Mouse (Mus musculus) limb, embryonic 14.5 days (tissue): Measurements from ENCODE around the gene Kcnh1. TPM values are rescaled to one million over a fixed set of nuclear protein-coding genes. Genes with fewer than 3 reads are reported as not detected.

Source experiments
- ATAC-seq: fragments of 200-750 bp; cut with Nextera tagmentation; 2 replicates; pipeline ENCODE4 v1.8.0; 2017; ENCODE audit warnings: low read depth, moderate number of reproducible peaks, moderate TSS enrichment; ENCODE audit not compliant: low FRiP score
- DNase-seq: peaks from one replicate; pipeline ENCODE4 v3.0.0-alpha.2; 2015; ENCODE audit warnings: low spot score
- H3K27ac ChIP-seq: fragments of 300-500 bp; sonication (generic); replicated peaks from 2 replicates; pipeline ENCODE4 v1.5.1; 2014; ENCODE audit warnings: low read depth, mild to moderate bottlenecking, low read length, moderate library complexity, mixed read lengths
- H3K27me3 ChIP-seq: fragments of 300-500 bp; sonication (generic); 2 replicates; pipeline ENCODE4 v1.6.1; 2014; ENCODE audit warnings: low read length, mixed read lengths; ENCODE audit not compliant: control insufficient read depth, insufficient read depth
- H3K36me3 ChIP-seq: fragments of 300-500 bp; sonication (generic); 2 replicates; pipeline ENCODE4 v1.6.1; 2014; ENCODE audit warnings: mild to moderate bottlenecking, low read length, moderate library complexity, mixed read lengths; ENCODE audit not compliant: control insufficient read depth, insufficient read depth
- H3K4me1 ChIP-seq: fragments of 300-500 bp; sonication (generic); 2 replicates; pipeline ENCODE4 v1.6.1; 2014; ENCODE audit warnings: antibody characterized with exemption, low read length, mixed read lengths; ENCODE audit not compliant: control insufficient read depth, insufficient read depth
- H3K4me2 ChIP-seq: fragments of 300-500 bp; sonication (generic); replicated peaks from 2 replicates; pipeline ENCODE4 v1.6.1; 2014; ENCODE audit warnings: low read depth, mild to moderate bottlenecking, low read length, moderate library complexity; ENCODE audit not compliant: severe bottlenecking
- H3K4me3 ChIP-seq: fragments of 300-500 bp; sonication (generic); replicated peaks from 2 replicates; pipeline ENCODE4 v1.5.1; 2014; ENCODE audit warnings: low read length
- H3K9ac ChIP-seq: fragments of 300-500 bp; sonication (generic); 2 replicates; pipeline ENCODE4 v1.6.1; 2014; ENCODE audit warnings: mild to moderate bottlenecking, low read depth, low read length, moderate library complexity; ENCODE audit not compliant: severe bottlenecking
- H3K9me3 ChIP-seq: fragments of 300-500 bp; sonication (generic); 2 replicates; pipeline ENCODE4 v1.6.1; 2016; ENCODE audit warnings: low read length; ENCODE audit not compliant: control insufficient read depth
- POLR2A ChIP-seq: fragments of 200-500 bp; IDR thresholded peaks from 2 replicates; pipeline ENCODE4 v1.8.0; 2012; ENCODE audit warnings: inconsistent platforms, mild to moderate bottlenecking, moderate library complexity, borderline replicate concordance; ENCODE audit not compliant: insufficient read depth, insufficient read length; ENCODE audit errors: extremely low read depth
- WGBS: fragments of 180-500 bp; shearing (Covaris S2); extraction: QIAGEN DNeasy Blood & Tissue Kit; methylation state at CpG from one replicate; pipeline ENCODE4 v1.1.7; 2014; 5-methylcytosine and 5-hydroxymethylcytosine counted together
- polyA plus RNA-seq, 2 experiments: library from polyadenylated mRNA; depleted of rRNA in 1 of 2; stranded (reverse) in 1 of 2; unstranded in 1 of 2; fragments of >200 nt; fragmentation: Nextera tagmentation in 1 of 2; extraction: Ambion mirVana in 1 of 2; gene quantifications; 2 replicates each; pipeline versions ENCODE4 v1.2.1 to v1.2.3; 2012 to 2014

Kcnh1 gene
- polyA plus RNA-seq, 2 experiments, result 0.30 to 0.63 TPM

GRCm38 (mm10) chr1:192341774-192342173 is 151.2 kb downstream of the Kcnh1 start:
- Histone ChIP-seq H3K4me2 (no peak overlapping the region), H3K4me3 (no peak overlapping the region), H3K27me3 (no peaks in the 10 kb centered on the region), H3K27ac (no peak overlapping the region), H3K4me1 (no peaks in the 10 kb centered on the region), H3K36me3 (no peaks in the 10 kb centered on the region), H3K9me3 (no peaks in the 10 kb centered on the region), H3K9ac (no peak overlapping the region)
- no peak for DNase-seq
- no peak for ATAC-seq
- 85% methylated on average over 4 of the region's 4 CpGs for WGBS
- no peak for TF ChIP-seq POLR2A

GRCm38 (mm10) chr1:192343996-192344395 is 153.4 kb downstream of the Kcnh1 start:
- WGBS, result 91% methylated on average over 4 of the region's 4 CpGs
- no peak for TF ChIP-seq POLR2A
- H3K4me1 ChIP-seq, result no peaks in the 10 kb centered on the region

GRCm38 (mm10) chr1:192347327-192347726 is 156.8 kb downstream of the Kcnh1 start:
- WGBS, result 45% methylated on average over 5 of the region's 5 CpGs
- Histone ChIP-seq H3K27ac (no peak overlapping the region), H3K9me3 (no peaks in the 10 kb centered on the region), H3K4me1 (no peaks in the 10 kb centered on the region), H3K4me3 (no peak overlapping the region), H3K9ac (no peak overlapping the region), H3K4me2 (no peak overlapping the region), H3K27me3 (no peaks in the 10 kb centered on the region), H3K36me3 (no peaks in the 10 kb centered on the region)
- DNase-seq (no peak), ATAC-seq (no peak)
- TF ChIP-seq POLR2A, result no peak

More at GRCm38 (mm10) chr1:192343996-192344395, 153.4 kb downstream of the Kcnh1 start:
- ATAC-seq (no peak), DNase-seq (no peak)
- Histone ChIP-seq H3K9ac (no peak overlapping the region), H3K36me3 (no peaks in the 10 kb centered on the region), H3K27me3 (no peaks in the 10 kb centered on the region), H3K4me2 (no peak overlapping the region), H3K4me3 (no peak overlapping the region), H3K27ac (no peak overlapping the region), H3K9me3 (no peaks in the 10 kb centered on the region)

- 90% methylated on average over 3 of the region's 3 CpGs for WGBS
- no peak overlapping the region for H3K4me3 ChIP-seq
- no peak for ATAC-seq
- no peak overlapping the region for H3K4me2 ChIP-seq
- H3K9me3 ChIP-seq, result no peaks in the 10 kb centered on the region
- TF ChIP-seq POLR2A, result no peak
- H3K36me3 ChIP-seq, result no peaks in the 10 kb centered on the region
- H3K9ac ChIP-seq, result no peak overlapping the region
- no peaks in the 10 kb centered on the region for H3K4me1 ChIP-seq
- H3K27me3 ChIP-seq, result no peaks in the 10 kb centered on the region
- no peak for DNase-seq
- no peak overlapping the region for H3K27ac ChIP-seq
Observed at GRCm38 (mm10) chr1:192356231-192356630, 165.7 kb downstream of the Kcnh1 start.

GRCm38 (mm10) chr1:192359212-192359611 is 168.6 kb downstream of the Kcnh1 start:
- WGBS, result 87% methylated on average over 2 of the region's 2 CpGs

GRCm38 (mm10) chr1:192368336-192368735 is 177.8 kb downstream of the Kcnh1 start:
- H3K4me1 ChIP-seq, result no peaks in the 10 kb centered on the region
- 65% methylated on average over 5 of the region's 5 CpGs for whole genome bisulfite sequencing
- H3K4me2 ChIP-seq, result no peak overlapping the region
- H3K27me3 ChIP-seq, result no peaks in the 10 kb centered on the region
- H3K9ac ChIP-seq, result no peak overlapping the region
- no peaks in the 10 kb centered on the region for H3K9me3 ChIP-seq
- no peak overlapping the region for H3K27ac ChIP-seq
- no peaks in the 10 kb centered on the region for H3K36me3 ChIP-seq
- H3K4me3 ChIP-seq, result no peak overlapping the region
- TF ChIP-seq POLR2A, result no peak
- ATAC-seq (no peak), DNase-seq (no peak)

More at GRCm38 (mm10) chr1:192359212-192359611, 168.6 kb downstream of the Kcnh1 start:
- Histone ChIP-seq H3K9me3 (no peaks in the 10 kb centered on the region), H3K4me1 (no peaks in the 10 kb centered on the region), H3K27me3 (no peaks in the 10 kb centered on the region), H3K36me3 (no peaks in the 10 kb centered on the region), H3K4me3 (no peak overlapping the region), H3K4me2 (no peak overlapping the region), H3K9ac (no peak overlapping the region), H3K27ac (no peak overlapping the region)
- TF ChIP-seq POLR2A, result no peak
- no peak for DNase-seq
- ATAC-seq, result no peak
